Mouse (Mus musculus) T-helper 17 cell (primary cell): ENCODE measurements around the gene Hid1.
"Not testable (repeated sequence)": the region's sequence is repeated elsewhere in the genome, so short reads cannot be mapped to it uniquely, and the experiment has no call there.

ENCODE experiments used
- in situ Hi-C, 2 experiments: fragments of 300-600 bp; cut with MboI, MseI; formaldehyde crosslinking; loops; 1 replicate in 1 of 2; 2 replicates in 1 of 2; pipeline ENCODE4 v1.15.1; 2025; ENCODE audit warnings: high pct_unique_total_duplicates in 2 of 2

Gene Hid1

GRCm38 (mm10) chr11:115367395-115367944 is at the start of gene Hid1:
Gene Hid1 (minus strand): TSS chr11:115367756.
- in situ Hi-C loops, result loop anchor here in 1 of 2 experiments (10.0 kb wide), 1 partner anchor 107 kb away; the partner anchor contains the start of gene Armc7

- in situ Hi-C loops, result loop anchor here in 1 of 2 experiments (25.0 kb wide), 1 partner anchor 1747 kb away; the partner anchor contains the start of gene Slc39a11
Measured at GRCm38 (mm10) chr11:115409556-115409955, 42.0 kb upstream of the Hid1 start.

GRCm38 (mm10) chr11:115408266-115408920 is 40.8 kb upstream of the Hid1 start:
- in situ Hi-C loops, result loop anchor here in 1 of 2 experiments (25.0 kb wide), 1 partner anchor 1746 kb away; the partner anchor contains the start of gene Slc39a11

- in situ Hi-C loops, result loop anchor here in 1 of 2 experiments (25.0 kb wide), 1 partner anchor 1745 kb away; the partner anchor contains the start of gene Slc39a11
Measured at GRCm38 (mm10) chr11:115406858-115407401, 39.4 kb upstream of the Hid1 start.

GRCm38 (mm10) chr11:115405723-115406122 is 38.2 kb upstream of the Hid1 start:
- in situ Hi-C loops, result loop anchor here in 1 of 2 experiments (25.0 kb wide), 1 partner anchor 1743 kb away; the partner anchor contains the start of gene Slc39a11

- in situ Hi-C loops, result loop anchor here in 1 of 2 experiments (25.0 kb wide), 1 partner anchor 1741 kb away; the partner anchor contains the start of gene Slc39a11
Measured at GRCm38 (mm10) chr11:115403338-115404124, 36.0 kb upstream of the Hid1 start, which contains the start of gene Mrpl58. Gene Mrpl58 (plus strand): TSS chr11:115403752.

GRCm38 (mm10) chr11:115400630-115401391 is 33.3 kb upstream of the Hid1 start:
- in situ Hi-C loops, result loop anchor here in 1 of 2 experiments (25.0 kb wide), 1 partner anchor 1739 kb away; the partner anchor contains the start of gene Slc39a11

GRCm38 (mm10) chr11:115400126-115400525 is 32.6 kb upstream of the Hid1 start:
- in situ Hi-C loops, result loop anchor here in 1 of 2 experiments (25.0 kb wide), 1 partner anchor 1738 kb away; the partner anchor contains the start of gene Slc39a11

- in situ Hi-C loops, result no loop called here
Measured at GRCm38 (mm10) chr11:115398085-115398484, 30.5 kb upstream of the Hid1 start.

- in situ Hi-C loops, result no loop called here
Measured at GRCm38 (mm10) chr11:115393721-115394325, 26.3 kb upstream of the Hid1 start.

- in situ Hi-C loops, result no loop called here
Measured at GRCm38 (mm10) chr11:115391358-115391757, 23.8 kb upstream of the Hid1 start.

- in situ Hi-C loops, result not testable (repeated sequence)
Measured at GRCm38 (mm10) chr11:115386859-115387258, 19.3 kb upstream of the Hid1 start.

GRCm38 (mm10) chr11:115384587-115384986 is 17.0 kb upstream of the Hid1 start:
- in situ Hi-C loops, result no loop called here

- in situ Hi-C loops, result no loop called here
Measured at GRCm38 (mm10) chr11:115383701-115384474, 16.3 kb upstream of the Hid1 start.

- in situ Hi-C loops, result no loop called here
Measured at GRCm38 (mm10) chr11:115382891-115383290, 15.3 kb upstream of the Hid1 start.

- in situ Hi-C loops, result no loop called here
Measured at GRCm38 (mm10) chr11:115381743-115382539, 14.4 kb upstream of the Hid1 start, which contains the start of gene Cdr2l. Gene Cdr2l (plus strand): TSS chr11:115381916.

- in situ Hi-C loops, result no loop called here
Measured at GRCm38 (mm10) chr11:115381276-115381675, 13.7 kb upstream of the Hid1 start.

GRCm38 (mm10) chr11:115377854-115378253 is 10.3 kb upstream of the Hid1 start:
- in situ Hi-C loops, result no loop called here
